Mouse (Mus musculus) heart, adult 11 months (tissue): ENCODE results near the gene AC170998.1.
"Not testable (repeated sequence)": the region's sequence is repeated elsewhere in the genome, so short reads cannot be mapped to it uniquely, and the experiment has no call there.

Experiments used
- DNase-seq: peaks from one replicate; pipeline ENCODE4 v3.0.0; 2022

The AC170998.1 gene

DNA sequence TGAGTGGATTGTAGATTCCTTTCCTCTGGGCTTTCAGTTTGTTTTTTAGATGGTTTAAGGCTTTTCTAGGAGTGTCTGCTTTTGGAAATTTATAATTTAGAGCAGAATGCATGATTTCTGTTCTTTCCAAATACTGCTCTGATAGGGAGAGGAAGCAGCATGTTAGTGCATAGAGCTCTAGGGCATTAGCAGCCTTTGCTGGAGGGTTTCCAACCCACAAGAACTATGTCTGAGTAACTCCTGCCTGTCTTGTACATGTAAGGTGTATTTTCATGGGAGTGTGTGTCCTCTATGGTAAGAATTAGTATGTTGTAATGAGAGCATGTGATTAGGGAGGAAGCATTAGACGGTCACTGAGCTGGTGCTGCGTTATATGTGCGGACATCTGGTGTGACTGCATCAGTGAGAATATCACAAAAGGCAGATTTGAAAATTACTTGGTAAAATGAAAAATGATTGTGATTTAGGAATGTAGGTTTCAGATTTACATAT is 18.7 kb upstream of the AC170998.1 start:
- no peak for DNase-seq

- DNase-seq = no peak
These were observed 18.1 kb upstream of the AC170998.1 start for GRCm38 (mm10) chr17:28707816-28708215.

GRCm38 (mm10) chr17:28708989-28709388 is 16.9 kb upstream of the AC170998.1 start:
- peak; percentile 95 for DNase-seq

GRCm38 (mm10) chr17:28709552-28710290 is 16.2 kb upstream of the AC170998.1 start:
- peak; percentile 96 for DNase-seq

DNA sequence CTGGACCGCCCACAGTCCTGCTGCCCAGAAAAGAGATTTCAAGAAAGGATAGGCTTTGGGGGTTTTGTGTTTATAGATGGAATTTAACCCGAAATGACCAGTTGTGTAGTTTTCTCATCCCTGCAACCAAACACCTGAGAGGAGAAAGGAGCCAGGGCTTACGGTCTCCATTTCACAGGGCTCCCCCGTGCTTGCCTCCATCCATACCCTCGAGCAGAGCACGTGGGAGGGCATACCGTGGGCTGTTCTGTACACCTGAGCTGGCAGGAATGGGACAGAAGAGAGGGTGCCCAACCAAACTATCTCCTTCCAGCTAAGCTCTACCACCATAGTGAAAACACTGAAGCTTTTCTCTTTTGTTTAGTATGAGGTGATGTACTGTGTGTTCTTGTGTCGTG is 15.6 kb upstream of the AC170998.1 start:
- no peak for DNase-seq

- DNase-seq = no peak
These were observed 14.6 kb upstream of the AC170998.1 start for GRCm38 (mm10) chr17:28711237-28711636.

DNA sequence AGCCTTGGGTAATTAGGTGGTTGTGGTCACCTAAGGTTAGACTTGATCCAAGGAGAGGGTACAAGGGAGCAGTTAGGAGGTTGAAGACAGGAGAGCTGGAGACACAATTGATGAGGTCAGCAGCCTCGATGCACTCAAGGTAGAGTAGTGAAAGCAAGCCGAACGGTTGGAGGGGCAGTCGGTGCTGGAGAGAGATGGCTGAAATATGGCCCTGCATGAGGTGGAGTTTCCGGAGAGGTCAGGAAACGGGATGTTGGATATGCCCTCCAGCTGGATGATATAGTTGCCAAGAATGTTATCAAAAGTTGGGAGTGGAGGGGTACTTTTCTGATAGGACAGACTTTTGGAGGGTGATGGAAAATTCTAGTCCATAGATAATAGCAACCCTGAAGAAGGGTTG is 13.6 kb upstream of the AC170998.1 start:
- no peak for DNase-seq

GRCm38 (mm10) chr17:28714006-28714405 is 11.9 kb upstream of the AC170998.1 start:
- DNase-seq = no peak

DNA sequence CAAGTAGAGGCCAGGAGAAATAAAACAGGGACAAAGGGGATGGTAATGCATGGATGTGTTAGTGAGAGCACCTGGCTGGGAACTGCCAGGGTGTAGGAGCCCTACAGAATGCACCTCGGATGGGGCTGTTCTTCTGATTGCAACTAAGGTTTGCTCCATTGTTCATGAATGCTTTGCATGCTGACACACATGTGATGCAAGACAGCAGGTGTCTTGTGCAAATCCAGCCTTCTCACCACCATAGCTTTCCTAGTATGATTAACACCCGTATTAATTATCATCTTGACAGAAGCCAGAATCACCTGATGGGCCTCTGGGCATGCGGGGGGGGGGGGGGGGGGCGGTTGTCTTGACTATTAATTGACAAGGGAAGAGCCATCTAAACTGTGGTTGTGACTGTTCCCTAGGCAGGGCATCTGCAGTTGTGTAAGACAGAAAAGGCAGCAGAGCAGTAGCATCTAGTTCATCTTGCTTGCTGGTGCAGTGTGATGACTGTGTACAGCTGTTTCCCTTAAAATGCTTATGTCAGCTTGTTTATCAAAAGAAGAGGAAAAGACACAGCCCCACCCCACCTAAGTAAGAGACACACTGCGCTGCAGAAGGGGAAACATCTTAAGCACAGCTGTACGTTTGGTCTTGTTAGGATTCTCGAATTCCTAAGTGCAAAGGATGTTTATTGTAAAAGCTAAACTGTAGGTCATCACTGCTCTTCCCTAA is 9.9 kb upstream of the AC170998.1 start:
- peak; percentile 93 for DNase-seq

DNA sequence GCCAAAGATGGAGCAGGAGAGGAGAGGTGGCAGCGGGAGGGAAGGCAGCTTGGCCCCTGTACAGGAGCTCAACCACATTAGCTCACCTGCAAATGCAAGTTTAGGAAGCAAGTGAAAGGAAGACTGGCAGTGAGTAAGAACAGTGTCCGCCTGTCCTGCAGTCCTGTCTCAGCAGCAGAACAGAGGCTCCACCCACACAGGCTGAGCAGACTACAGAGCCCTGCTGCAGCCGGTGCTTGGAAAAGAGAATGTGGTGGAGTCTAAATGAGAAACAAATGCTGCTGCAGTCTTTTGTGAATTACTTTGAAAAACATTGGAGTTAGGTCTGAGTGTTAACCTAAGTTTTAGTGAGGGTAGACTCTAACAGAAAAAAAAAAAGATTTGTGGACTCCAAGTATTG is 8.3 kb upstream of the AC170998.1 start:
- no peak for DNase-seq

DNA sequence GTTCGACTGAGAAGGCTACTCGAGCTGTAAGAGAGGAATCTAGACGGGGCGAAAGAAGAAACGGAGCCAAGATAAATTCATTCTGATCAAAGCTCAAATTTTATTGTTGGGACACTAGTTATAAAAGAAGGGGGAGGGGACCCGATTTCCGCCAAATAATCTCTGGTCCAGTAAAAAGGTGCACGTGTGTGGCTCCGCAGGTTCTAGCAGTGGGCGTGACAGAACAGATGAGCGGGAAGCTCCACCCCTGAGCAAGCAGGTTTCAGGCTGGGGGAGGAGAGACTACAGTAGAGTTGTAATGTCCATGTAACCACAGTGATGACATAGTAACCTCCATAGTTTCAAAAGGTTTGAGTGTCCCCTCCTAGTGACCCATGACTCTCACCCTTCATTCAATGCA is 1.6 kb downstream of the AC170998.1 start:
- DNase-seq = not testable (repeated sequence)

- DNase-seq = no peak
These were observed 9.6 kb downstream of the AC170998.1 start for GRCm38 (mm10) chr17:28735317-28736105.

DNA sequence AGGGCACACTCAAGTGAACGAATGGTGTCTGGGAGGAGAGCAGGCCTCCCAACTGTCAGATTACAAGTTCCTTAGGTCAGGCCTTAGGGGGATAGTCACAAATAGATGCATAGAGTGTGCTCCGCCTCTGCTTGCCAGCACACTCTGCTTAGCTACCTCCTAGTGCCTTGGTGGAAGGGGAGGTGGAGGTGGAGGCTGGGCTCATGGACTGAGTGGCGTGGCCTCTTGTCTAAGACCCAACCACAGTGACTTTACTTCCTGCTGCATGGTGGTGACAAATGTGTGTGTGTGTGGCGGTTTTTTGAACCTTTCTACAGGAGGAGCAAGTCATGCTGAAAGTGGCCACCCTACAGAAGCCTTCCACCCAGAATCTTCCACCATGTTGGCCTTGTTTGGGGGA is 10.6 kb downstream of the AC170998.1 start:
- peak; percentile 90 for DNase-seq

DNA sequence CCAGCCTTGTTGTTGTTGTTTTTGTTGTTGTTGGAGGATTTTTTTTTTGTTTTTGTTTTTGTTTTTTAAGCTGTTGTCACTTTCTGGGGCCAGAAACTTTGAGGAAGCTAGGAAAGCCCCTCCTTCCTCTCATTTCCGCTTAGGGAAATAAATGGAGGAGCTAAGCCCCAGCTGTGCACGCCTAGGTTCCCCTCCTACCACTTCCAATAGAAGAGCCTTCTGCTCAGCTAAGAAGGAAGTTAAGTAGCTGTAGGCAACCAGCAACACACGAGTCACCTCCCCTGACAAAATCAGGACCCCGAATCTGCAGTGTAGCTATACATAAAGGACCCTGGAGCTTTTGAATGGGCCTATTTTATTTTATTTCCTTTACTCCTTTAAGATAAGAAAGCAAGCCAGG is 12.1 kb downstream of the AC170998.1 start:
- peak; percentile 93 for DNase-seq

DNA sequence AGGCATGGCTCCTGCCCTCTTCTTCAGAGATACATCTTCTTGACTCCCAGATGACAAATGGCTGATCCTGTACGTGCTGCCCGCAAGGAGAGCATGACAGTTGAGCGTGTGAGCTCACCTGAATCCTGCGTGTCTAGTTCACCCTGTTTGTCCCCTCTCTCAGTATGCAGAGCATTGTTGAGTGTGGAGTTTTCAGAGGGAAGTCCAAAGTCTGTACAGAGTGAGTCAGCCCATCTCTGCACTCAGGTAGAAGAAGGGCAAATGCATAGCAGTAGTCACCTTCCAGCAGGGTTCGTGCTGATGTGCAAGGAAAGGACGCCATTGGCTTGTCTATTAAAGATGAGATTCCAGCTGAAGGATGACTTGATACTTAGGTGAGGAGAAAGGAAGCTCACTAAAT is 13.4 kb downstream of the AC170998.1 start:
- no peak for DNase-seq

- DNase-seq = peak; percentile 92
These were observed 17.4 kb downstream of the AC170998.1 start for GRCm38 (mm10) chr17:28743145-28743866.

DNA sequence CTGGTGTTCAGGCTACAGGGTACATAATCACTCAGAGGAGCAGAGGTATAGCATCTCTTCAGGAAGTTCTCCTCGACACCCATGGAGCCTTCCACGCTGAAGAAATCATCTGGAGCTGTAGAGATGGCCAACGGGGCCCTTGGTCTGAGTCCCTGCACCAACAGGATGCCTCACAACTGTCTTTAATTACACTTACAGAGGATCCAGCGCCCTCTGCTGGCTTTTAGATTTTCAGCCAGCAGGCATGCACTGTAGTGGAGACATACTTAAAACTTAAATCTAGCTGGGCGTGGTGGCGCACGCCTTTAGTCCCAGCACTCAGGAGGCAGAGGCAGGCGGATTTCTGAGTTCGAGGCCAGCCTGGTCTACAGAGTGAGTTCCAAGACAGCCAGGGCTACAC is 18.0 kb downstream of the AC170998.1 start:
- DNase-seq = no peak

- peak; percentile 92 for DNase-seq
These were observed 19.9 kb downstream of the AC170998.1 start for GRCm38 (mm10) chr17:28745773-28746172.

DNA sequence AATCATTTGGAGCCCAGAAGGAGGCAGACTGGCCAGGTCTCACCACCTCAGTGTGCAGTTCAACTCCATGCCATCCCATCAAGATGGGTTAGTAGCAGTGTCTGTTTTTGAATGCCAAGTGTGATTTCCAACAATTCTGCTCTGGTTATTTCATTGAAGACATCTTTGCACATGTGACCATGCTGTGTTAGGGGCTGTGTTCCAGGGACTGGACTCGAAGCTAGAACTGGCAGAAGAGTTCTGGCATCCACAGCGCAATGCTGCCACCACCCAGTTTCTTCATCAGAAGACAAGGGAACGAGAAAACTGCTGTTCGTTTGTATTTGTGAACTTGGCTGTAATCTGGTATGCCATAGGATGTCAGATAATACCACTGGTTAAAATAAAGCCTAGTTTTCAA is 22.1 kb downstream of the AC170998.1 start:
- DNase-seq = no peak

DNA sequence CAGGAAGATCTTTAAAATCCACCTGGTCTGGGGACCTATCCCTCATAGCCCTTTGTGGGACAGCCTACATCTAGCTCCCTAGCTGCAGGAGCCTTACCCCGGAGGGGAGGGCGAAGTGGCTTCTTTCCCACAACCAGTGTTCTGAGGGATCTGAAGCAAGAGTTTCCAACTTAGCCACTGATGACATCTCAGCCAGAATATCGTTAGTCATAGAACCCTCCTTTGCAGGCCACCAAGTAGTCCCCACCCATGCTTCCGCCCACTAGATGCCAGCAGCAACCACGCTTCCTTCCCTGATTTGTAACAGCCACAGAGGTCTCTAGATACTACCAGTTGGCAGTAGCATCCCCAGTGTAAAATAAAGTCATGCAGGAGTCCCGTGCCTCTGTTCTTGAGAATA is 24.7 kb downstream of the AC170998.1 start:
- DNase-seq = peak; percentile 97

DNA sequence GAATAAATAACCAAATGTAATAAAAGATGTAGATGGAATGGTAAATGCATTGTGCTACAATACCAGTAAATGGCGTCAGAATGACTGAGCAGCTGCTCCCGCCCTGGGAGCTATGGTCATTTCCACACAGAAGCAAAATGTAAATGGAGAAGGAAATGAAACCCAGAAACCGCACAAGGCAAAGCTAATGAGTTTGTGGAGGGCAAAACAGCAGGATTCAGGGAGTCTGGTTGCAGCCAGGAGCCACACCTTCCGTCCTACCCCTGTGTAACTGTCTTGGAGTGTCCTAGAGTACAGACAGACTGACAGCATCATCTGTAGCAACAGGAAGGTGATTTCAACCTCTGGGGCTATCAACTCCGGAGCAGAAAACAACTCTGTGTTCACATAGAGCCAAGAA is 30.6 kb downstream of the AC170998.1 start:
- DNase-seq = no peak

DNA sequence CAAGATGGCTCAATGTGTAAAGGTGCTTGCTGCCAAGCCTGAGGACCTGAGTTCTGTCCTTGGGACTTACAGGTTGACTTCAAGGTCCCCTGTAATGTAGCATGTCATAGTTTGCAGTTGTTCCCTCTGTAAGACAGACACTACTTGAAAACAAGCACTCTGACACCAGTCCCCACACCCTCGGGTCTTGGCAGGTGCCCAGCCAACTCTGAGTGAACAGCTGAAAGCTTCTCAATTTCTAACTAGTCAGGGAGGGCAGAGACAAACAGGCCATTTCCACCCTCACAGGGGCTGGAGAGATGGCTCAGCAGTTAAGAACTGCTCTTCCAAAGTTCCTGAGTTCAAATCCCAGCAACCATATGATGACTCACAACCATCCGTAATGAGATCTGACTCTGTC is 31.6 kb downstream of the AC170998.1 start:
- DNase-seq = no peak
